Mouse (Mus musculus) liver, embryonic 14.5 days (tissue): ENCODE data around the gene Rlf.

Experiments
- CTCF ChIP-seq: IDR thresholded peaks from 2 replicates; pipeline ENCODE4 v1.5.1; 2016; ENCODE audit warnings: antibody characterized with exemption, low read depth, control low read depth
- EP300 ChIP-seq: IDR thresholded peaks from 2 replicates; pipeline ENCODE4 v1.6.1; 2016; ENCODE audit warnings: antibody characterized with exemption, low read depth

- TF ChIP-seq CTCF (no peak), EP300 (no peak)
Measured at GRCm38 (mm10) chr4:121227072-121227471, 12.2 kb upstream of the Rlf start.
